Mouse (Mus musculus) forebrain, embryonic 15.5 days (tissue): ENCODE results near the gene Icosl. TPM values are rescaled to one million over a fixed set of nuclear protein-coding genes. Genes with fewer than 3 reads are reported as not detected.

Experiments
- ATAC-seq: fragments of 200-750 bp; cut with Nextera tagmentation; replicated peaks from 2 replicates; pipeline ENCODE4 v1.8.0; 2017; ENCODE audit warnings: mild to moderate bottlenecking, moderate TSS enrichment, moderate library complexity
- H3K27ac ChIP-seq: fragments of 300-500 bp; sonication (generic); replicated peaks from 2 replicates; pipeline ENCODE4 v1.5.1; 2015; ENCODE audit warnings: mild to moderate bottlenecking, inconsistent platforms
- H3K27me3 ChIP-seq: fragments of 300-500 bp; sonication (generic); 2 replicates; pipeline ENCODE4 v1.6.1; 2015; ENCODE audit warnings: inconsistent platforms
- H3K36me3 ChIP-seq: fragments of 300-500 bp; sonication (generic); 2 replicates; pipeline ENCODE4 v1.6.1; 2015; ENCODE audit warnings: mild to moderate bottlenecking, inconsistent platforms
- H3K4me1 ChIP-seq: fragments of 300-500 bp; sonication (generic); 2 replicates; pipeline ENCODE4 v1.6.1; 2015; ENCODE audit warnings: inconsistent platforms
- H3K4me2 ChIP-seq: fragments of 300-500 bp; sonication (generic); replicated peaks from 2 replicates; pipeline ENCODE4 v1.6.1; 2015; ENCODE audit warnings: mild to moderate bottlenecking, inconsistent platforms
- H3K4me3 ChIP-seq: fragments of 300-500 bp; sonication (generic); 2 replicates; pipeline ENCODE4 v1.5.1; 2015; ENCODE audit warnings: mild to moderate bottlenecking, inconsistent platforms
- H3K9ac ChIP-seq: fragments of 300-500 bp; sonication (generic); replicated peaks from 2 replicates; pipeline ENCODE4 v1.6.1; 2015; ENCODE audit warnings: mild to moderate bottlenecking, inconsistent platforms
- H3K9me3 ChIP-seq: fragments of 300-500 bp; sonication (generic); 2 replicates; pipeline ENCODE4 v1.6.1; 2016; ENCODE audit warnings: inconsistent platforms
- WGBS: fragments of 180-500 bp; shearing (Covaris S2); methylation state at CpG from one replicate; pipeline ENCODE4 v1.1.7; 2015; ENCODE audit warnings: mixed read lengths; 5-methylcytosine and 5-hydroxymethylcytosine counted together
- polyA plus RNA-seq: library from polyadenylated mRNA; unstranded; fragments of >200 nt; fragmentation: Nextera tagmentation; extraction: Ambion mirVana; gene quantifications from 2 replicates; pipeline ENCODE4 v1.2.1, GENCODE M21; 2015

Icosl gene
- polyA plus RNA-seq, 1 experiment from 2014 or later, result 0.56 TPM

DNA sequence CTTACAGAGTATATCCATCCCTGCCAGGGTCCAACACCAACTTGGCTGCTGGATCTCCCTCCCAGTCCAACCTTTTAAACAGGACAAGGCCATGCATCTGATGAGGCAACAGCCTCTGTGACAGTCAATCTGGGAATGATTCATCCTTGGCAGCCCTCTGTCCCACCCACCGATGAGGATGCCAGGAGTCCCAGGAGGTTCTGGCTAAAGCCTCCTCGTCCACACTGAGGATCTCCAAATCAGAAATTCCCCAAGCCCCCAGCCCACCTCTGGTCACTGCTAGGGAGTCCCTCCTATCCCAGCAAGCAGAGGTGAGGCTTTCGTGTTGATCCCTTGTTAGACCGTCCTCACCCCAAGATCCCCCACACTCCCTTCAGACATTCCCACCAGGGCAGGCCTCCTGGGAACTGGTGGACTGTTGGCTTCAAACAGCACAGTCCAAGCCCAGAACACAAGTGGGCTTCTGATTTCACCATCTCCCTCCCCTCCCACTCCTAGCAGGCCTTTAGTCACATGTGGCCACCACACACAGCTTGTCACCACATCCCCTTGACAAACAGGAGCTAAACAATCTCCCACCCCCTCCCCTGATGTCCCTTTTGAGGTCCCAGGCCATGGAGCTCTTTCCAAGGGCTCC, 11.0 kb downstream of the Icosl start:
- no peak for ATAC-seq
- WGBS, result 87% methylated on average over 4 of the region's 4 CpGs

DNA sequence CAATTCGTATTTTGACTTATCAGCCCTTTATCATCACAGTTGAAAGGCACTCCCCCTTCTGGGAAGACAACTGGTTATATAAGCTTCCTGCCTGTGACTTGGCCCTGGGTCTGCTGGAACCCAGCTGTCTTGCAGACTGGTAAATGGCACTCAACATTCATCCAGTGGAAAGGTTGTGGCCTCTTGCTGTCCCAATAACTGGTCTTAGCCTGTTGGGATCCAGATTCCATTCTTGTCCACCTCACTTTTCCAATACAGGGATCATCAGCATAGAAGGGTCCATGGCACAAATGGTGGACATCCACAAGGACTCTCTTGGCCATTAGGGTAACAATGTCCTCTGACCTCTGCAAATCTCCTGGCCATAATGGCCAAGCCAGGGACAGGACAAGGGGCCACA, 15.0 kb downstream of the Icosl start:
- H3K4me2 ChIP-seq, result no peak overlapping the region

More for the DNA sequence above, 11.0 kb downstream of the Icosl start:
- Histone ChIP-seq H3K36me3 (no peaks in the 10 kb centered on the region), H3K9ac (no peak overlapping the region), H3K27me3 (no peaks in the 10 kb centered on the region), H3K9me3 (no peaks in the 10 kb centered on the region), H3K4me3 (no peak overlapping the region), H3K4me2 (no peak overlapping the region), H3K4me1 (no peaks in the 10 kb centered on the region), H3K27ac (no peak overlapping the region)

DNA sequence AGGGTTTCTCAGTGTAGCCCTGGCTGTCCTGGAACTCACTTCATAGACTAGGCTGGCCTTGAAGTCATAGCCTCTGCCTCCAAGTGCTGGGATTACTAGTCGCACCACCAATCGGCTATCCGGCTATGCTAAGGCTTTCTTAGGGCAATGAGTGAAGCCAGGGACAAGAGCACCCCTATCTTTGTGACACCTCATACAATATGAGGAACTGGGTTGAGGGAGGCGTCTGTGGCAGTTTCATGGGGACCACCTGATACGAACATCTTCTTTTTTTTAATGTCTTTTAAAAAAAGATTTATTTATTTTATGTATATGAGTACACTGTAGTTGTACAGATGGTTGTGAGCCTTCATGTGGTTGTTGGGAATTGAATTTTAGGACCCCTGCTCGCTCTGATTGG, 16.6 kb downstream of the Icosl start:
- Histone ChIP-seq H3K9ac (no peak overlapping the region), H3K4me3 (no peak overlapping the region), H3K27me3 (no peaks in the 10 kb centered on the region), H3K27ac (no peak overlapping the region), H3K4me1 (no peaks in the 10 kb centered on the region), H3K9me3 (no peaks in the 10 kb centered on the region), H3K4me2 (no peak overlapping the region), H3K36me3 (no peaks in the 10 kb centered on the region)
- WGBS, result 92% methylated on average over 6 of the region's 6 CpGs
- ATAC-seq, result no peak

More for the DNA sequence above, 15.0 kb downstream of the Icosl start:
- no peaks in the 10 kb centered on the region for H3K36me3 ChIP-seq
- 72% methylated on average over 1 of the region's 1 CpGs for WGBS
- H3K9me3 ChIP-seq, result no peaks in the 10 kb centered on the region
- no peaks in the 10 kb centered on the region for H3K27me3 ChIP-seq
- no peak overlapping the region for H3K4me3 ChIP-seq
- ATAC-seq, result no peak
- no peaks in the 10 kb centered on the region for H3K4me1 ChIP-seq
- H3K27ac ChIP-seq, result no peak overlapping the region
- H3K9ac ChIP-seq, result no peak overlapping the region

DNA sequence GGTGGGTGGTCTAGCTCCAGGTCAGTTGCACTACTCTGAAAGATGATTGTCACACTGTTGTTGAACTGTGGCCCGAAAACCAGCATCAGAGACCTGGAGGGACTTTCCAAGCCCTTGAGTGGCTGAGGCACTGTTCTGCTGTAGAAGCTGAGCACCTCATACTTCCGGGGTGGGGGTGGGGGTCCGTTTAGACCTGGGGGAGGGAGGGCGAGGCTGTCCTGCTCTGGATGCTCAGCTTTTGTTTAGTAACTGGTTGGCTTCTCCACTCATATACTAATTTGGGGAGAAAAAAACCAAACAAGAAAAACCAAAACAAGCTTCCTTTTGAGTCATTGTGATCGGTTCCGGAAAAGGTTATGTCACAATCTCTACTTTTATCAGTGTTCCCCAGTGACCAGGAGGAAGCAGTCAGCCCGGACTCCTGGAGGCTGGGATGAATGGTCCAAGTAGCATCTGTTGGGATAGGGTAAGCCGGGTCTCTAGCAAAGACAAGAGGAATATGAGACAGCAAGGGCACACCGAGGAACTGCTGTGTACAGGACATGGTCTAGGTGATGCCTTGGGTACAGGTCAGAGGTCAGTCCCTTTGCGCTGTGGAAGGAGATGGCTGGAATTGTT, 17.5 kb downstream of the Icosl start:
- H3K27me3 ChIP-seq, result no peaks in the 10 kb centered on the region
- no peak overlapping the region for H3K4me3 ChIP-seq
- no peak overlapping the region for H3K27ac ChIP-seq
- no peak overlapping the region for H3K4me2 ChIP-seq
- H3K36me3 ChIP-seq, result no peaks in the 10 kb centered on the region
- WGBS, result 83% methylated on average over 10 of the region's 10 CpGs
- ATAC-seq, result no peak
- H3K9me3 ChIP-seq, result no peaks in the 10 kb centered on the region
- no peak overlapping the region for H3K9ac ChIP-seq
- no peaks in the 10 kb centered on the region for H3K4me1 ChIP-seq

DNA sequence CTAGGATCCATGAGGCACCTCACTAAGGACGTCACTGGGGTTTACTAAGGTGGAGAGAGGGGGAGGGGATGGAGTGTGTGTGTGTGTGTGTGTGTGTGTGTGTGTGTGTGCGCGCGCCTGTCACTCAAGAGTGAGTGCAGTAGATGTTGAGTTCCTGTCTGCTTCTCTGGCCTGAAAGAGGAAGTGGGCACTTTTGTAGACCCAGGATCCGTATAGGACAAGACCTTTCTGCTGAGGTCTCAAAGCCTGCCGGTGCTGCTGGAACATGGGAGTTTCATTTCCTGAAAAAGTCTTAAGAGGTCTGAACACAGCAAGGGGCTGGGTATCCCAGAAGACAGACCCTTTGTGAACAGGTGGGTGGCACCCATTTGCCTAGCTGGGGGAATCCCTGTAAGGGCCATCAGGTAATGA, 18.0 kb downstream of the Icosl start:
- WGBS, result 85% methylated on average over 6 of the region's 6 CpGs
- Histone ChIP-seq H3K27me3 (no peaks in the 10 kb centered on the region), H3K9me3 (no peaks in the 10 kb centered on the region), H3K4me1 (no peaks in the 10 kb centered on the region), H3K36me3 (no peaks in the 10 kb centered on the region), H3K27ac (no peak overlapping the region), H3K4me3 (no peak overlapping the region), H3K9ac (no peak overlapping the region), H3K4me2 (no peak overlapping the region)
- no peak for ATAC-seq

DNA sequence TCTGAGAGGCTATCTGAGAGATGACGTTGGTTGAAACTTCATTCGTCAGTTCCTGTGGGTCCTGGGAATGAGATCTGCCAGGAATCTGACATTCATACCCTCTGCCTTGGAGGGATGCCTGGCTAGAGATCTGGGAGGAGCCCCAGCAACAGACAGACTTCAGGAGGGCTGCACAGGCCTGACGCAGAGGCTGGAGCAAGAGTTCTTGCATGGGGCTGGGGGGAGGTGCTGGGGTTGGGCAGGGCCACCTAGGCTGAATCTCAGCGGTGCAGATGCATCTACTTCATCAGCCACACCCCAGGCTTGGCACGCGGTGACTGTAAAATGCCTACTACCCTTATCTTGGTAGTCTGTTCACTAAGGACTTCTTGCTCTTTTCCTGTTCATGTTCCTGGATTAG, 21.1 kb downstream of the Icosl start:
- Histone ChIP-seq H3K4me3 (no peak overlapping the region), H3K27ac (no peak overlapping the region), H3K9ac (no peak overlapping the region), H3K9me3 (no peaks in the 10 kb centered on the region), H3K4me1 (no peaks in the 10 kb centered on the region), H3K27me3 (no peaks in the 10 kb centered on the region), H3K4me2 (no peak overlapping the region), H3K36me3 (no peaks in the 10 kb centered on the region)
- no peak for ATAC-seq
- 70% methylated on average over 6 of the region's 6 CpGs for WGBS

DNA sequence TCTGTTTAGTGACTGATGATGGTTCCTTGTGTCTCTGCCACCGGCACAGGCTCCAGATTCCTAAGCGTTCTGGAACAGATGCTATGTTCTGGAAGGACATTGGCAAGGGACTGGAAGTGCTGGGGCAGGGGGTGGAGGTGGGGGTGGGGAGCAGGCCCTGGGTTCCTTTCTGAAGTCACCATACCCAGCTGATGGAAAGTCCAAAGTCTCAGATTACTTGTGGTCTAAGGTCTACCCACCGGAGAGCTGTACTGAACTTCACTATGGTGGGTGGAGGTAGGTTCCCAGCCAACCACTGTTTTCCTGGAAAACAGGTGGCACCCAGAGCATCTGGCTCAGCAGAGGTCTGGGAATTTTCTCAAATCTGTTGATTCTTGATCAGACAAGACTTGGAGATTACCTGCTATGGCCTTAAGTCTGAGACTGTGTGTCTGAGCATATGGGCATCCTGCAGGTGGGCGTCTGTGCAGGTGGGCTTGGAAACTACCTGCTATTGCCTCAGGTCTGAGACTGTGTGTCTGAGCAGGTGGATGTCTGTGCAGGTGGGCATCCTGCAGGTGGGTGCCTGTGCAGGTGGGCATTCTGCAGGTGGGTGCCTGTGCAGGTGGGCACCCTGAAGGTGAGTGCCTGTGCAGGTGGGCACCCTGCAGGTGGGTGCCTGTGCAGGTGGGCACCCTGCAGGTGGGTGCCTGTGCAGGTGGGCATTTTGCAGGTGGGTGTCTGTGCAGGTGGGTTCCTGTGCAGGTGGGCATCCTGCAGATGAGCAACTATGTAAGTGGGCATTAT, 21.8 kb downstream of the Icosl start:
- no peak overlapping the region for H3K9ac ChIP-seq
- no peaks in the 10 kb centered on the region for H3K36me3 ChIP-seq
- no peaks in the 10 kb centered on the region for H3K27me3 ChIP-seq
- no peak overlapping the region for H3K27ac ChIP-seq
- H3K4me2 ChIP-seq, result no peak overlapping the region
- H3K9me3 ChIP-seq, result no peaks in the 10 kb centered on the region
- ATAC-seq, result no peak
- H3K4me3 ChIP-seq, result no peak overlapping the region
- WGBS, result 82% methylated on average over 4 of the region's 4 CpGs
- no peaks in the 10 kb centered on the region for H3K4me1 ChIP-seq

DNA sequence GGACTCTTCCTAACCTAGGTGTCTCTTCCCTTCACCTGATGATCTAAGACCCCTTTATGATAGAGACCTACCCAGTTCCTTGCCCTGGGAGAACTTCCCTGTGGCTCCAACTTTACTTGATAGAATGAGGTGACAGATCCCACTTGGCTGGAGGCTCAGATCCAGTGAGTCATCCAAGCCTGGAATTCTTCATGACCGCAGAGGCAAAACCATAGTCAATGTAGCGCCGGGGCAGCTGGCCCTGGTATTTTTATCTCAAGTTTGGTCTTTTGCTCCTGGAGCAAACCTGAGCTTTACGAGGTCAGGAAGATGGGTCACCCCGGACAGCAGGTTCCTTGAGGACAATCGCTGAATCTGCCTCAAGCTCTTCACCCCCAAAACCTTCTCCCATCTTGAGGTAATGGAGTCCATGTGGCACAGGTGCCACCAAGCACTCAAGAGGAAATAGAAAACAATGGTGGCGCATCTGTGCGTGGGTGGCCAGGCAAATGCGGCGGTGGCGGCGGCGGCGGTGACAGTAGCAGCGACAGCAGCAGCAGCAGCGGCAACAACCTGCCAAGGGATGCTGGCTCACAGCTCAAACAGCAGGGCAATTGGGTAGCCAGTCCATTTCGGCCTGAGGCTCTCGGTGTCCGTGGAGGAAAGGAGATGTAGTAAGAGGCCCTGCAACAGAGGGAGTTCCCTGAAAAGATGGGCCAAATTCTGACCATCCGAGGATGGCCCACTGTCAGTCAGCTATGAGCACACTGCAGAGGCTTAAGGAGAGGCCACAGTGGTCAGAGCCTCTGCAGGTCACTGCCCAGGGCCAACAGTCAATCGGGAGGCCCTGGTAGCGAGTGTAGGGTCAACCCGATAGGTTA, 23.0 kb downstream of the Icosl start:
- Histone ChIP-seq H3K4me3 (no peak overlapping the region), H3K9ac (no peak overlapping the region), H3K27me3 (no peaks in the 10 kb centered on the region), H3K4me2 (no peak overlapping the region), H3K36me3 (no peaks in the 10 kb centered on the region), H3K4me1 (no peaks in the 10 kb centered on the region), H3K9me3 (no peaks in the 10 kb centered on the region), H3K27ac (no peak overlapping the region)
- ATAC-seq, result no peak
- WGBS, result 86% methylated on average over 23 of the region's 23 CpGs

DNA sequence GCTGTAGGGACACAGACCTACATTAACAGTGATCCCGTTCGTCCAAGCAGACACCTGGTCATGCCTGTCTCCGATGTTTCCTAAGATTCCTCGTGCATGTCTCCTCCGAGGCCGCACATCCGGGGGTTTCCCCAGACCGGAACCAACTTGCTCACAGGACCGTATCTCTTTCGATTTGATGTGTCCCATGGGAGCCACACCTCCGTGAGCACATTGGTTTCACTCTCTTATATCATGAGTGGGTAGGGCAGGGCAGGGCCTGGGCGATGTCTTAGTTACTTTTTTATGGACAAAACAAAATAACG, 23.6 kb downstream of the Icosl start:
- Histone ChIP-seq H3K4me1 (no peaks in the 10 kb centered on the region), H3K27me3 (no peaks in the 10 kb centered on the region), H3K9ac (no peak overlapping the region), H3K4me2 (no peak overlapping the region), H3K36me3 (no peaks in the 10 kb centered on the region), H3K9me3 (no peaks in the 10 kb centered on the region), H3K4me3 (no peak overlapping the region), H3K27ac (no peak overlapping the region)
- WGBS, result 94% methylated on average over 13 of the region's 13 CpGs
- ATAC-seq, result no peak

DNA sequence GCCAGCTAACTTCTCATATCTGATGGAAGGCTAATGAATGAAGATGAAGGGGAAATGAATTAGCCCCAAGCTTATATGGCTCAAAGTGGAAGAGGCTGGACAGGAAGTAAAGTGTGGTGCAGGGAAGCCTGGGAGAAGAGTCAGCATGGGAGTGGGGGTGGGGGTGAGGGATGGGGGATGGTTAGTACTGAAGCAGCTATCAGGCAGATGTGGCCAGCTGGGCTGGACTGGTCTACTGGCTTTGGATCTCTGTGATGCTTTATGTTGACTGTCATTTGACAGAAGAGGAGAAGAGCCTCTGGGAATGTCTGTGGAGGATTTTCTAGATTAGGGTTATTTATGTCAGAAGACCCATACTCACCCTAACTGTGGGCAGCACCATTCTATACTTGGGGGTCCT, 26.1 kb downstream of the Icosl start:
- Histone ChIP-seq H3K36me3 (no peaks in the 10 kb centered on the region), H3K4me1 (no peaks in the 10 kb centered on the region), H3K4me3 (no peak overlapping the region), H3K9me3 (no peaks in the 10 kb centered on the region), H3K9ac (no peak overlapping the region), H3K27ac (no peak overlapping the region), H3K4me2 (no peak overlapping the region), H3K27me3 (no peaks in the 10 kb centered on the region)
- ATAC-seq, result no peak

DNA sequence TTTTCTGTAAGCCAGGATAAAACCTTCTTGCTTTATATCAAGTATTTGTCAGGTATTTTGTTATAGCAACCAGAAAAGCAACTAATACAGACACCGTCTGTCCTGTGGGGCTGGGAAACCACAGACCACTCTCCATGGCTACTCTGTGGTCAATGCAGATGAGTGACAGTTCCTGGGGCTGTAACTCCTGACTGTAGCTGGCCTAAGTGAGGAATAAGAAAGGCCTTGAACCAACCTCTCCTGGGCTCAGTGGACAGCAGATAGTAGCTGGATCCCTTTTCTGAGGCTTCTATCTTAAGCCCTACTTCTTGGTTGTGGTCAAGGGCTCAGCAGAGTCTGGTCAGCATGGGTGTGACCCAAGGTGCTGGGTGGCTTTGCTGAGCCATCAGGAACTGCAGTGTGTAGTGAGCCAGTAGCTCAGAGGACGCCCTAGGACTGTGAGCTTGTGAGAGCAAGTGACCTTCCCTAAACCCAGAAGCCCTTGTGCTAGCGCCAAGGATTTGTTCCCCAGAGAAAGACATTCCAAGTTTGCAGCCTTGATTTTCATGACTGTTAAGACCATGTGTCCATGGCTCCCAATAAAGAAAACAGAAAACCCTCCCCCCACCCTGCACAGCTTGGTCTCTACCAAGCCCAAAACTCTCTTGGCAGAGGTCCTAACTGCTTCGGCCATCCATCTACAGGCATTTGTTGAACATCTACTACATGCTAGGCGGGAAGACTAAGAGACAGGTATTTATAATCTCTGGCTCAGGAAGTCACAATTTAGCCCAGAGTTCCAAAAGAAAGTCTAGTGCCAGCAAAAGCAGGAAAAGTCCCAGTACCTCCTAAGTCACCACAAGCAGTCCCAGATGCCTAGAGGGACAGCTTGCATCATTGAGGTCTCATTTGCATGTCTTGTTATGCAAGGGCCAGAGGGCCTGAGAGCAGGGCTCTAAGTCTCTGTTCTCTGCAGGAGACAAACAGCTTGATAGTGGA, 27.1 kb downstream of the Icosl start:
- Histone ChIP-seq H3K36me3 (no peaks in the 10 kb centered on the region), H3K4me3 (no peak overlapping the region), H3K27me3 (no peaks in the 10 kb centered on the region), H3K27ac (no peak overlapping the region), H3K9me3 (no peaks in the 10 kb centered on the region), H3K4me1 (peaks cover 4% of the 10 kb centered on the region; the same call in 1 of the 2 replicates), H3K9ac (no peak overlapping the region), H3K4me2 (no peak overlapping the region)
- no peak for ATAC-seq
- 86% methylated on average over 5 of the region's 5 CpGs for WGBS
